Mouse (Mus musculus): ENCODE results near the gene Haus3.

Gene Haus3

GRCm38 (mm10) chr5:34119121-34119856, 50.0 kb downstream of the Haus3 start:
- DNase-seq (ENCODE audit: low spot score in 2 of 2), result no peak

GRCm38 (mm10) chr5:34105681-34106080, 63.6 kb downstream of the Haus3 start:
- no peak for DNase-seq (ENCODE audit: low spot score in 2 of 2)
